Mouse (Mus musculus): ENCODE results near the gene Fam124a. TPM values are rescaled to one million over a fixed set of nuclear protein-coding genes. Genes with fewer than 3 reads are reported as not detected.

Fam124a gene
- 19.2 TPM for polyA plus RNA-seq (2015; fragmentation: Illumina TruSeq; extraction: RNeasy Lipid Tissue Mini Kit (QIAGEN cat#74804); ENCODE audit: low read depth, low replicate concordance)

GRCm38 (mm10) chr14:62555309-62555829 lies at the start of gene Fam124a:
Fam124a (plus strand) TSS chr14:62555737.

GRCm38 (mm10) chr14:62566821-62567220 lies 11.3 kb downstream of the Fam124a start, which contains the start of gene Gm4131:
Gm4131 (minus strand) TSS chr14:62566921.

Other genes starting within 250 kb of the Fam124a start
- gene Gucy1b2, start 99.4 kb upstream of the Fam124a start, polyA plus RNA-seq (2015; fragmentation: Illumina TruSeq; extraction: RNeasy Lipid Tissue Mini Kit (QIAGEN cat#74804); ENCODE audit: low read depth, low replicate concordance) = 0.27 TPM
- not detected for gene Gm4131, start 11.2 kb downstream of the Fam124a start, polyA plus RNA-seq (2015; fragmentation: Illumina TruSeq; extraction: RNeasy Lipid Tissue Mini Kit (QIAGEN cat#74804); ENCODE audit: low read depth, low replicate concordance)
- gene Serpine3, start 107.9 kb downstream of the Fam124a start, polyA plus RNA-seq (2015; fragmentation: Illumina TruSeq; extraction: RNeasy Lipid Tissue Mini Kit (QIAGEN cat#74804); ENCODE audit: low read depth, low replicate concordance) = not detected
- 13.6 TPM for gene Ints6, start 205.4 kb downstream of the Fam124a start, polyA plus RNA-seq (2015; fragmentation: Illumina TruSeq; extraction: RNeasy Lipid Tissue Mini Kit (QIAGEN cat#74804); ENCODE audit: low read depth, low replicate concordance)

All from brain, adult 10 weeks (tissue).